Mouse (Mus musculus): ENCODE measurements around the gene Fnip1. TPM values are rescaled to one million over a fixed set of nuclear protein-coding genes. Genes with fewer than 3 reads are reported as not detected.

Gene Fnip1
- total RNA-seq, 2 experiments from 2014 or later = 39.0 to 41.1 TPM

DNA sequence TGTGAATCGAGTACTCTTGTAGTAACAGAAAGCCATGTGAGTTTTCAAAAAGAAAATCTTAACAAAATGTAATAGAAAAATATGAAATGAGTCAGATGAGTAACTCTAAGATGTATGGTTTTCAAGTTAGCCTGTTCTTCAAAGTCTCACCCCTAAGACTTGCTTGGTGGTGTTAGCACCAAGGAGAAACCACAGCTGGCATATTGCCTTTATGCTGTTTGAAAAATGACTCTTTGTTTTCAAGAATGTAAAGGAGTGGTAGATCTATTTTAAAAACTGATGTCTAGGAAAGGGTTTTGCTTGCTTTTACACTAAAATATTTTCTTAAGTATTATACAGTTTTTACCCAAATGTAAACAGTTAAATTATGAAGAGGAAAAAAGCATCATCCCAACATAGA is 16.5 kb downstream of the Fnip1 start:
- no peak for DNase-seq
- intact Hi-C loops (cut with DNase I) = no loop called here

DNA sequence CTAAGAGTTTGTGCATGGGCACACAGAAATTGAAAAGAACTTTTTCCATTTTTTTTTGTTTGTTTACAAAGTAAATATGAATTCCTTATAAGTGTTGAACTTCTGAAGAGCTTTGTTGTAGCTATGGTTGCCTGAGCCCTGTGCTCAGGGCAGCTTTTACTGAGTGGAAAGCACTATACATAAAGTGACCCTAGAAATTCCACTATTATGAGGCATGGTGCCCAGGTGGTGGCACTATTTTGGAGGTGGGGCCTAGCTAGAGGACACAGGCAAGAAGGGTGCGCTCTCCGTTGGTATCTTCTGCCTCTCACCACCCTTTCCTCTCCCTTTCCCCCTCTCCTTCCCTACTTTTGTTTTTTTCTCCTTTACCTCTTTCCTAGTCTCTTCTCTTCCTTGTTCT is 18.9 kb downstream of the Fnip1 start:
- intact Hi-C loops (cut with DNase I) = no loop called here
- DNase-seq = no peak

DNA sequence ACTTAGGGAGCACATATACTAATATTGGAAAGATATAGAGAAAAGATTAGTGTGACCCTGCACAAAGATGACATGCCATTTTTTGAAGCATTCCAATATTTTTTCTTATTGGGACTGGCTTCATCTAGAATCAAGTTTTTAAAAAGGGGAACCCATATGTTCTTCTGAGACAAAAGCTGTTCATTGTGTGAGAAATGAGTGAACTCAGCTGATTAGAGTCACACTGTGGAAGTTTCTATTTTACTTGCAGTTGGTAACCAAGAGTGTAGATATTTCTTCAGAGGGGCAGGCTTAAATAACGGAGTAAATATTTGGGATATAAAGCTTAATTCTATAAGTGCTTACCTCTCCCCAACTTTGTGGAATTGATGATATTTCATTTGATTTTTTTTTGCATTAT is 20.2 kb downstream of the Fnip1 start:
- DNase-seq = no peak
- intact Hi-C loops (cut with DNase I) = loop anchor here (2.0 kb wide), 1 partner anchor 13 kb away; no protein-coding TSS in a partner anchor

DNA sequence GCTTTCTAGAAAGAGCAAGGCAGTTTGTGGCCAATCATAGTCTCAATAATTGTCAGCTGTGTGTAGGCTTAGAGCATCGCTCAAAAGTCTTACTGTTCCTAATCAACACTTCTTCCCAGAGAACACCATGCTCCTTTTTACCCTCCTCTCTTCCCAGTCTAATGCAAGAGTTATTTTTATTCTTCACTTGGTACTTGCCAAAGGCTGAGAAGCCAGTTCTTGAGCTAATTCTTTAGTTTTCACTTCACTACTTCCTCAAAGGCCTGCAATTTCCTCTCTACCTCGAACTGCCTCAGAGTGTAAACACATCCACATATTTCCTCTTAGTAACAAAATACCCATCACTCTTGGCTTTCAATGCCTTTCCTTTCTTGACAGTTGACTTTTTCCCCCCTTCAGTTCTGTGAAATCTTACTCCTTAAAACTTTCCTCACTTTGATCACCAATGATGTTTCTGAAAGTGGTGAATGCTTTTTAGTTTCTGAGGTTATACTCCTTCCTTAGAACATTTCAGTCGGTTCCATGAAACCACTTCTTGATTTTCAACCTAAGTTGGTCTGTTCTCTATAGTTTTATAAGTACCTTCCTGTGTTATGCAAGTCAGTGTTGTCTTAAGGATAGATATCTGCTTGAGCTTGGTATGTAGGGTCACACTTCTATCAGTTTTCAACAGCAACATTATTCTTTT is 26.7 kb downstream of the Fnip1 start:
- no peak for DNase-seq
- intact Hi-C loops (cut with DNase I) = no loop called here

DNA sequence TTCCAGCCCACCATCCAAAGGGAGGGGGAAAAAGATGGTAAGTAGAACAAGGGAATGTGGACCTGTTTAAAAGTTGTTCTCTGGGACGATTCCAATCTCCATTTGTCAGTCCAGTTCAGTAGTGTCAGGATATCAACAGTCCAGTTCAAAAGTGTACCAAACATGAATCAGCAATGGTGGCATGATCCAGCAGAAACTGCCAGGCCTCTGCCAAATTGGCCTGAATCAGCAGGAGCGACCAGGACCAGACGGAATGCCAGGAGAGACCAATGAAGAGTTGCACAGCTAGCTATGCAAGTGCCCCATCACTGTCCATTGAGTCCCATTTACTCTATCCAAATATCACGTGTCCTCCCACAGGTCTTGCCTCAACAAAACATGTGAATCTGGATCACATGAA is 34.2 kb downstream of the Fnip1 start:
- DNase-seq = no peak
- intact Hi-C loops (cut with DNase I) = loop anchor here (10.0 kb wide), 1 partner anchor 167 kb away; the partner anchor contains the start of gene Acsl6

DNA sequence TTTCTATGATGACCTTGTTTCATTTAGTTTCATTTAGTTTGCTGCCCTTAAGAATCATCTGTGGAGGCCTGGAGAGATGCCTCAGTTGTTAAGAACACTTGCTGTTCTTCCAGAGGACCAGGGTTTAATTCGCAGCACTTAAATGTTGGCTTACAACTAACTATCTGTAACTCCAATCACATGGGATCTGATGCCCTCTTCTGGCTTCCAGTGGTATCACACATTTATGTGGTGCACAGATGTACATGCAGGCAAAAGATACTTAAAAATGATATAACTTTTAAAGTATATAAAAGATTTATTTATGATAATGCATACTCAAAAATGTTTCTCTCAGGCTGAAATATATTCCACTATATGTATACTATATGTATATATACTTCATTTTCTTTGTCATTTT is 40.4 kb downstream of the Fnip1 start:
- intact Hi-C loops (cut with DNase I) = loop anchor here (5.0 to 10.0 kb wide), 2 partner anchors 121 to 174 kb away; partner anchors contain the start of gene Acsl6
- DNase-seq = no peak

DNA sequence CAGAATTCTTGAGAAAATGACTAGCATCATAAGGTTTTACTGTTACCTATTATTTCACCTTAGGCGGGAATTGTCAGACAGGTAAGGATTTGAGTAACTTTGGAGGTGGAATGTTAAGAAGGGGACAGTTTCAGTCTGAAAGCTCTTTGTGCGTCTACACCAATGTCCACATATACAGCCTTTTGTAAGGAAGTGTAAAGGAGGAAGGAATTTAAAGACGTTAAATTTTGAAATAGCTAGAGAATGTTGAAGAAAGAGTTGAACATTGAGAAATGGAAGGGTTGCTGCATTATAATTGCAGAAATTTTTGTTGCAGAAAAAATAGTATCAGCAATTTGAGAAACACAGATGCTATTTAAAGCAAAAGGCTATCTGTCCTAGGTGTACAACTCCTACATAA is 48.0 kb downstream of the Fnip1 start:
- intact Hi-C loops (cut with DNase I) = no loop called here
- DNase-seq = no peak

DNA sequence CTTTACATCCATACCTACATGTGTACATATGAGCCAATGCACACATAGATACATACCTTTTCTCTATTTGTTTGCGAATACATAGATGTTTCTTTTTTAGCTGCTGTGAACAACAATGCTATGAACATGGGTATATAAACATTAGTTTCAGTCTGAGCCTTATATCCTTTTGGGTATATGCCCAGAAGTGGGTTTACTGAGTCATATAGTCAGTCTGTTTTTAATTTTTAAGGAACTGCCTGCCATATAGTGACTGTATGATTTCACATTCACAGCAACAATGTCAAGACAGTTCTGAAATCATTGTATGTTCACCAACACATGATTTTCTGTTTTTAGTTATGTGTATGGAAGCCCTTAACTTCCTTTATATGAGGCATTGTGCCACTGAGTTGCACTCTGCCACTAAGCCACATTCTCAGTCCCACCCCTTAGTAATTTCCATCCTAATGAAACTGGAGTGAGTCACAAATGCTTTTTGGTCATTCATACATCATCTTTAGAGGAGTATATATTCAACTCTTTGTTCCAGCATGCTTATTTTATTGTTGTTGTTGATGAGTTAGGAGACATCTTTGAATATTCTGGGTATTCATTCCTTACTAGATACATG is 54.1 kb downstream of the Fnip1 start:
- no peak for DNase-seq
- intact Hi-C loops (cut with DNase I) = no loop called here

DNA sequence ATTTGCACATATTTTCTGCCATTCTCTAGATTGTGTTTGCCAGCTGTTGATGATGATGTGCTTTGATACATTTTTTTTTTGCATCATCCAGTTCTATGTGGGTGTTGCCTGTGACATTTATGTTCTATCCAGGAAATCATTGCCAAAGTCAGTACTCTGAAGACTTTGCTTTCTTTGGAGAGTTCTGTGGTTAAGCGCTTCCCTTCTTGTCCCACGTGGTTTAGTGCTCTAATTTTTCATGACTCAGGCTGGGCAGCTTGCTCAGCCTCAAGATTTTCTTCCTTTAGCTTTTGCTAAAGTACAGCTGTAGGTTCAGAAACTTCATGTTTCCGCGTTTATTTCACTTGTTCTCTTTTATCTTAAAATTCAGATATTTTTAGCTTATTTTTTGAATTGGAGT is 54.6 kb downstream of the Fnip1 start:
- no peak for DNase-seq
- intact Hi-C loops (cut with DNase I) = no loop called here

DNA sequence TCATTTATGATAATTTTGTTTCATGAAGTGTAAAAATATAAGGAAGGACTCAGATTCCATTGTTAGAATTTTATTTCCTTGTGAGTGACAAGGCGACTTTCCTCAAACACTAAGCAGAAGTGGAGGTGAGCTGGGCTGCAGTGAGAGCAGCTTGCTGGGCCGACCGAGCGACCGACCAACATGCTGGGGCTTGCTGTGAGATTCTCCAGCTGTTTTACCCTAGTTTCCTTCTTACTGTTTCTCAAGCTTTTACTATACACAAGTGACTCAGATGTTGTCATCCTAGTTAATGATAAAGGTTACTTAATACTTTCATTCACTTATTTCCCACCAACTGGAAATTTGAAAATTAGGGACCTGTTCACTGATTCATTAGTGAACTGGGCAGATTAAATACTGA is 61.8 kb downstream of the Fnip1 start:
- intact Hi-C loops (cut with DNase I) = no loop called here
- DNase-seq = no peak

DNA sequence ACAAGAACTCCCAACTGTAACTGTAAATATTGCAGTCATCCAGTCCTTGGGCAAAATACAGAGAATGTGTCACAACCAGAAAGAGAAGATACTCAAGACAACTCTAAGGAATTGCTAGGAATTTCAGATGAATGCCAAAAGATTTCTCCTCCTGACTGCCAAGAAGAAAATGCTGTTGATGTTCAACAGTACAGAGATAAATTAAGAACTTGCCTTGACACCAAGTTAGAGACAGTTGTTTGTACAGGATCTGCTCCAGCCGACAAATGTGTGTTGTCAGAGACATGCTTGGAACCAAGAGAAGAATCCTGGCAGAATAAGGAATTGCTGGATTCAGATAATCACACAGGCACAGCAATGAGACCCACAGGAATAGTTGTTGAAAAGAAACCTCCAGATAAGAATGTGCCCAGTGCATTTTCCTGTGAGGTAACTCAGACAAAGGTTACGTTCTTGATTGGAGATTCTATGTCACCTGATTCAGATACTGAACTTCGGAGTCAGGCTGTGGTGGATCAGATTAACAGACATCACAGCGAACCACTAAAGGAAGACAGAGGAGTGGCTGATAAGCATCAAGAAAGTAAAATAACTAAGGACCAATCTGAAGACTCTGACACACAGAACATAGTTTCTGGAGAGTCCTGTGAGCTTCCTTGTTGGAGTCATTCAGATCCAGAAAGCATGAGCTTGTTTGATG is 64.7 kb downstream of the Fnip1 start:
- intact Hi-C loops (cut with DNase I) = no loop called here
- DNase-seq = no peak

DNA sequence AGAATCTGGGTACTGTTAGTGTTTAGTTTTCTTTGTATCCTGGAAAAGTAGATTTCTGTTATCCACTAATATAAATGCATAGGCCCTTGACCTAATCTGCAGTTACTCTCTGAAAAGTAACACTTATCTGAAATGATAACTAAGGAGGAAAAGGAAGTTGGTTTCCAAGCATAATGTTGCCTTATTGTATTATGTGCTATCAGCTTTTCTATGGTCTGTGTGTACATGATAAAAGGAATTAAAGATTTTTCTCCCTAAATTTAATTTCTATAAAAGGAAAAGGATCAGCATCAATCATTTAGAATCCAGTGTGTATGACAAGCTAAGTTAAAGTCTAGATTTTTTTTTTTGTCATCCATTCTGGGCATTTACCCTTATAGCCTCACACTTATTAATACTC is 75.6 kb downstream of the Fnip1 start:
- intact Hi-C loops (cut with DNase I) = no loop called here
- no peak for DNase-seq

DNA sequence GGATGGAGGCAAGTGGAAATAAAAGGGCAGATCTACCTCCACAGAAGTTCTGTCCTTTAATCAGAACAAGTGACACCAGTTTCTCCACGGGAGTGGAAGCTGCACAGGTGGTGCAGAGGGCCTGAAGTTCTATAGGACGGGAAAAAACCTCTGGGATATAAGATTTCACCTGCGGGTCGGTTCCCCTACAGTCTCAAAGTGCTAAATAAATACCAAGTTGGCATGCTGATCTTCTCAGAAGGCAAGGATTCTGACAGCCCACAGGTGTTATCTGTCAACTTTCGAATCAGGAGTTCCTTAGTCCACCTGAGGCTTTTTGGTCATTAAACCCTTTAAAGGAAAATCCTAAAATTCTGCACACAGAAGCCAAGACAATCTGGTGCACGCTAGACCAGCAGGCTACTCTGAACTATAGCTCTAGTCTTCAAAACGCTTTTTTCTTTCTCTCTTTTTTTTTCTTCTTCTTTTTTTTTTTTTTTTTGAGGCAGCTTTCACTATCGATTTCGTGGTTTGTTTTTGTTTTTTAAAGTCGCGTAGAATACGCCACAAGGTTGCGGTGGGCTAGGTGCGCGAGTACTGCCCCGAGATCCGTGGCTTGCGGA is 84.0 kb downstream of the Fnip1 start:
- intact Hi-C loops (cut with DNase I) = loop anchor here (2.0 to 10.0 kb wide), 3 partner anchors 83 to 407 kb away; partner anchors contain the start of genes Fnip1, Hint1 and Lyrm7

DNA sequence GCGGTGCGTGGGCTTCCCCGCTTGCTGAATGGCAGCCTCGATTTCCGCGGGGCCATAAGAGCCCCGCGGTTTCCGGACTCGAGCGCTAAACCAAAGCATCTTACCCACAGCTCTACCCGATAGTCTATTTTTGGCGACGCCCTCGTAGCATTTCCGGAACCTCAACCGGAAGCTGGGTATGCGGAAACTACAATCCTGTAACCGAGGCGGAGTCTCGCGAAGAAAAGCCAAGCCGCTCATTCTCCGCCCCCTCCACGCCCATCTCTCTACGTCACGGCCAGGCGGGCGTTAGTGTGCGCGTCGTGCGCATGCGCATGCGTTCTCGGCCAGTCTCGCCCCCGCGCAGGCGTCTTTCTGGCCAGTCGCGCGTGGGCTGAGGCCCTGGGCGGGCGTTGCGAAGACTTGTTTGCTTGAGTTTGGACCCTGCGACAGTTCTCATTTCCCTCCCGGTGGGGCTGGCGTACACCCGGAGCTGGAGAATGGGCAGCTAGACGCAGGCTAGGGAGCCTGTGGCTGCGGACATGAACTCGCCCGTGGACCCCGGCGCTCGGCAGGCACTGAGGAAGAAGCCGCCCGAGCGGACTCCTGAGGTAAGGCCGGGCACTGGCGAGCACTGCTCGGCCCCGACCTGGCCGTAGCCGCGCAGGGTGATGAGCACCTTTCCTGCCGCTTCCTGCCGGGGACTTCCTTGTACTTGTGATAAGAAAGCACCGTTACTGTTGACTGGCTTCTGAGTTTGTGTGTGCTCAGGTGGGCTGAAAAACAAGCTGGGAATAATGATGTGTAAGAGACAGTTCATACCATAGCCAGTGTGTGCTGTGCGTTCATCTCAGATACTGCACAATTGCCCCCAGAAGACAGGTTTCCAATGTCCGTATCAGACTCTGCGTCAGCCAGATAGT is 84.8 kb downstream of the Fnip1 start, which contains the start of gene Rapgef6:
Rapgef6 (plus strand) TSS at position 319 of the 902 bp plus-strand sequence.
- peak; percentile 99 for DNase-seq
- intact Hi-C loops (cut with DNase I) = loop anchor here (2.0 to 10.0 kb wide), 3 partner anchors 84 to 408 kb away; partner anchors contain the start of genes Fnip1, Hint1 and Lyrm7

More for the DNA sequence above, 84.0 kb downstream of the Fnip1 start:
- no peak for DNase-seq

DNA sequence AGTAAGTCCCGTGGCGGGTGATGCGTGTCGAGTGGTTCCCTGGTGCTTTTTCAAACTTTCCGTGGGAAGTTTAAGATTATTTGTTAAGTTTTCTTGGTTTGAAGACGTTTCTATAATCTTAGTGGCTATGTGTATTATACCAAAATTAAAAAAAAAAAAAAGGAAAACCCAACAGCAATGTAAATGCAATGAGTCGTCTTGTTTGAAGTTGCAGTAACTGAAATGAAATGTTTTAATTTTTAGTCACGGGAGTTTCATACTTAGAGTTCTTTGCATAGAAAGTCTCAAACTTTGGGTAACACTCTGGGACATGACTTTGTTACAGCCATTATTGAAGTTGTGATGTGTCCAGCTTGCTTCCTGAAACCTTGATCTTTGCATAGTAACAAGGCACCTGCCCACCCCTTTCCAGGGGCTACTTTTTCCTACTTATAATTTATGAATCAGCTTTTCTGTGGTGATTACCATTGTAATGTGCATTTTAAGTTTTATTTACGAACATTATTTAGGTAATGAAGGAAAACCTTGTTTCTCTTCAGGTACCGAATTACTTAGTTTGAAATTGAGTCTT is 85.5 kb downstream of the Fnip1 start:
- intact Hi-C loops (cut with DNase I) = loop anchor here (2.0 to 10.0 kb wide), 3 partner anchors 85 to 409 kb away; partner anchors contain the start of genes Fnip1, Hint1 and Lyrm7
- DNase-seq = no peak

DNA sequence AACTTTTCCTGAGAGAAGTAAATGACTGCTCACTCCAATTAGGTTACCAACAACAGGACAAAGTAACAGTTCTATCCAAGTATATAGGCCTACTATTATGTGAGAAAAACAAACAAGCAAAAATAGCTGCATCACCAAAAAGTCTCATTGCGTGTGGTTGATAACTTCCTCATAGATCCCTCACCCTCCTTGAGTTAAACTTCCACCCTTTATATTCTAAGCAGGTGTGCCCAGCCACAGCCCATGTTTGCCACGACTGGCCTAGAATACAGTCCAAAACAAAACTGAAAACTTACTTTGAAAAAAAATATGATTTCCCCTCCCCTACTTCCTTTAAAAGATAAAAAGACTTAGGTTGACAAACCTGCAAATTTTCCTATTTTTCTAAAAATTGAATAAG is 90.0 kb downstream of the Fnip1 start:
- DNase-seq = no peak
- intact Hi-C loops (cut with DNase I) = loop anchor here (10.0 kb wide), 2 partner anchors 337 to 413 kb away; partner anchors contain the start of genes Hint1 and Lyrm7

DNA sequence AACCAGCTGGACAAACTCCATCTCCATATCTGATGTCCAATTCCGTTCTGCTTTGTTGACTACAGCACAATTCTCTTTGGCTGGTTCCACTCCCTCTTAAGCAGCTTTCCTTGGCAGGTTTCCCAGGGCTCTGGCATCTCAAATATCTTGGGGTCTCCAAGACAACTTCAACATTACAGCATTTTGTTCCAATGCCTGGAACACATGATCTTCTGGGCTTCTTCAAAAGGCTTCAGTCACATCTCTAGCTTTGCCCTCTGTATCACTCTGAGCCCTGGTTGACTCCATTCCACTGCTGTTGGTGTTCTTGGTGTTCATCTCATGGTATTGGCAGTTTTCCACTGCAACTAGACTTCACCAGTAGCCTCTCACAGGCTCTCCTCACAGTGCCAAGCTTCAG is 92.4 kb downstream of the Fnip1 start:
- intact Hi-C loops (cut with DNase I) = no loop called here
- peak; percentile 35 to 50 for DNase-seq

DNA sequence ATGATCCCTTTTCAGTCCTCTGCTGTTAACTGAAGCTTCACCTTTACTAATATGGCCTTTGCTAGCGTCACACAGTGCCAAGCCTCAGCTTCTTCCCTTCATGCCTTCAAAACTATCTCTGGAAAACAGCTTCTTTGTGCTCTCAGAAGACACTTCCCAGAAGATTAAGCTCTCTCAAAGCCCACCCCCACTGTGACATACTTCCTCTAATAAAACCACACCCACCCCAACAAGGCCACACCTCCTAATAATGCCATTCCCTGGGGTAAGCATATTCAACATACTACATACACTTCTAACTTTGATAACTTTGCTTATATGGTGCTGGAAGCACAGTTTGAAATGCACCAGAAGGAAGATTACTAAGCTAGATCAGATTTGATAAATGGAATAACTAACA is 92.9 kb downstream of the Fnip1 start:
- intact Hi-C loops (cut with DNase I) = no loop called here
- no peak for DNase-seq

DNA sequence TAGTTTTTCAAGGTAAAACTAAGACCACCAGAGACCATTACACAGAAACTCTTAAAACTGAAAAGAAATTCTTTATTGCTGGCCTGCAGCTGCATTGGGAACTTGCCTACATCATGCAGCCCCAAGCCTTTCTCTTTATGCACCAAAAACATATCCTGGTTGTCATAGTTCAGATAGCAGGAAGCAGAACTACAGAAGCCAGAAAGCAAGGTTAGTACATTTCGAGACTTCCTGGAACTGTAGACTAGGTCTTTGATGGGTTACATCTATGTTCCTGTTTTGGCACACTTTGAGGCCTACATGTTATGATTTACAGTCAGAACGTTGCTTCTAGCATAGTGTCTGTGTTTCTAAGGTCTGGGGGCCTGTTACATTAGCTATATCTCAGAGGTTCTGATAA is 95.8 kb downstream of the Fnip1 start:
- no peak for DNase-seq
- intact Hi-C loops (cut with DNase I) = loop anchor here (2.0 kb wide), 2 partner anchors 177 to 225 kb away; no protein-coding TSS in a partner anchor

All from heart, postnatal 36 days (tissue).